Mouse (Mus musculus) lung, postnatal 0 days (tissue): ENCODE data around the gene Calcr. TPM values are rescaled to one million over a fixed set of nuclear protein-coding genes. Genes with fewer than 3 reads are reported as not detected.

Source experiments
- ATAC-seq: fragments of 200-750 bp; cut with Nextera tagmentation; 2 replicates; pipeline ENCODE4 v1.8.0; 2017; ENCODE audit warnings: moderate library complexity
- DNase-seq: peaks from one replicate; pipeline ENCODE4 v3.0.0-alpha.2; 2016; ENCODE audit warnings: low spot score
- H3K27ac ChIP-seq: fragments of 300-500 bp; sonication (generic); 2 replicates; pipeline ENCODE4 v1.5.1; 2014; ENCODE audit warnings: antibody characterized with exemption, mild to moderate bottlenecking, low read length, mixed read lengths
- H3K27me3 ChIP-seq: fragments of 300-500 bp; sonication (generic); replicated peaks from 2 replicates; pipeline ENCODE4 v1.6.1; 2014; ENCODE audit warnings: low read length, mixed read lengths; ENCODE audit not compliant: insufficient read depth
- H3K36me3 ChIP-seq: fragments of 300-500 bp; sonication (generic); 2 replicates; pipeline ENCODE4 v1.6.1; 2014; ENCODE audit warnings: low read length, mixed read lengths; ENCODE audit not compliant: insufficient read depth
- H3K4me1 ChIP-seq: fragments of 300-500 bp; sonication (generic); 2 replicates; pipeline ENCODE4 v1.6.1; 2014; ENCODE audit warnings: antibody characterized with exemption, low read depth, low read length, mixed read lengths; ENCODE audit not compliant: insufficient read depth
- H3K4me2 ChIP-seq: fragments of 300-500 bp; sonication (generic); replicated peaks from 2 replicates; pipeline ENCODE4 v1.6.1; 2014; ENCODE audit warnings: low read depth, mild to moderate bottlenecking, low read length, moderate library complexity, mixed read lengths
- H3K4me3 ChIP-seq: fragments of 300-500 bp; sonication (generic); 2 replicates; pipeline ENCODE4 v1.5.1; 2014; ENCODE audit warnings: low read depth, low read length
- H3K9ac ChIP-seq: fragments of 300-500 bp; sonication (generic); replicated peaks from 2 replicates; pipeline ENCODE4 v1.6.1; 2014; ENCODE audit warnings: low read depth, mild to moderate bottlenecking
- H3K9me3 ChIP-seq: fragments of 300-500 bp; sonication (generic); 2 replicates; pipeline ENCODE4 v1.6.1; 2016; ENCODE audit warnings: low read length, mixed read lengths
- CTCF ChIP-seq: IDR thresholded peaks from 2 replicates; pipeline ENCODE4 v1.5.1; 2016; ENCODE audit warnings: antibody characterized with exemption, mild to moderate bottlenecking
- EP300 ChIP-seq: IDR thresholded peaks from 2 replicates; pipeline ENCODE4 v1.6.1; 2016; ENCODE audit warnings: antibody characterized with exemption, mild to moderate bottlenecking, control low read depth
- WGBS: fragments of 180-500 bp; shearing (Covaris S2); extraction: QIAGEN DNeasy Blood & Tissue Kit; methylation state at CpG from one replicate; pipeline ENCODE4 v1.1.7; 2014; 5-methylcytosine and 5-hydroxymethylcytosine counted together
- microRNA counts: library from miRNA; unstranded; fragments of <30 nt; microRNA quantifications from one replicate; lab custom pipeline; 2015
- microRNA-seq: library from miRNA; unstranded; fragments of <30 nt; microRNA quantifications from one replicate; pipeline ENCODE4, GENCODE M21; 2016
- polyA plus RNA-seq: library from polyadenylated mRNA; unstranded; fragments of >200 nt; fragmentation: Nextera tagmentation; extraction: Ambion mirVana; gene quantifications from 2 replicates; pipeline ENCODE4 v1.2.1, GENCODE M21; 2015

Gene Calcr
- polyA plus RNA-seq, 1 experiment from 2014 or later, result not detected

DNA sequence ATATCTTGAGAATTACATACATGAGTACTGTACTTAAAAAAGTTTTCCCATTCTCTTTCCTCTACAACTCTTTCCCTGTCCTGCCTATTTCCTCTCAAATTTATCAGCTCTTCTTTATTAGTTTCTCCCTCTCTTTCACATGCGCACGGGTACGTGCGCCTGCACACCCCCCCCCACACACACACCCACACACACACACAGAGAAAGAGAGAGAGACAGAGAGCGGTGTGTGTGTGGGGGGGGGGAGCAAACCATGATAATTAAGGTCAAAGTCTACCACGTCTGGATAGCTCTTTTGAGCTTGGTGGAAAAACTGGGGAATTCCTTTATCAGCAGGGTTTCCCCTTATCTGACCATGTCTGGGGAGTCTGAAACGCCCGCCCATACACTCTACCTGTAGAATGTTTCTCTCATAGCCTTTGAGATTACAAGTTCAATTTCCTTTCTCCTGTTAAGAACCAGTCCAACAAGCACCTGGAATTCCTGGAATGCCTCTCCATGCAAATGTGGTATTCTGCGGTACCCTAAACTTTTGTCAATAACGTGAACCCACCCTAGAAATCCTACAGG is 100.3 kb downstream of the Calcr start:
- Histone ChIP-seq H3K27me3 (no peaks in the 10 kb centered on the region), H3K27ac (no peak overlapping the region), H3K9ac (no peak overlapping the region), H3K36me3 (no peaks in the 10 kb centered on the region), H3K4me3 (no peak overlapping the region), H3K4me1 (no peaks in the 10 kb centered on the region), H3K9me3 (no peaks in the 10 kb centered on the region), H3K4me2 (no peak overlapping the region; the same call in 1 of the 2 replicates)
- DNase-seq, result no peak
- 60% methylated on average over 10 of the region's 10 CpGs for WGBS
- no peak for TF ChIP-seq CTCF
- no peak for TF ChIP-seq EP300
- no peak for ATAC-seq

DNA sequence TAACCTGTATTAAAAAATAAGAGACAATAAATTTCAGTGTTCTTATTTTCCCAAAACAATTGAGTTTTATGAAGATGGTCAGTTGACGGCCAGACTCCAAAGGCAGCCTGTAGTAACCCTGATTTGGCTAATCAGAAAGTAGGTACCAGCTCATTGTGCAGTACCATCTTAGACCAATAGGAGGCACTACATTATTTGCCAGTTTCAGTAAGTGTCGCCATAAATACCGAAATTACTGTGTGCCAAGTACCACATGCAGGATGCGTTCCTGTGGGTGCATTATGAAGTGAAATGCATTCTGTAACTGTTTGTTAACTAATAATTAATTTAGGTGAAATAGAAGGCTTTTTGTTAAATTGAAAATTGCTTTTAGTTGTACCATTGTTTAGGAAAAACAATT is 106.1 kb downstream of the Calcr start:
- Histone ChIP-seq H3K27ac (no peak overlapping the region), H3K4me3 (no peak overlapping the region), H3K36me3 (no peaks in the 10 kb centered on the region), H3K27me3 (no peaks in the 10 kb centered on the region), H3K4me2 (no peak overlapping the region), H3K4me1 (no peaks in the 10 kb centered on the region), H3K9ac (no peak overlapping the region), H3K9me3 (no peaks in the 10 kb centered on the region)
- TF ChIP-seq EP300 (no peak), CTCF (no peak)
- ATAC-seq, result no peak
- 93% methylated on average over 4 of the region's 4 CpGs for WGBS
- no peak for DNase-seq

MicroRNAs encoded within 50 kb of the gene (microRNA counts, 519-probe panel; counts per million panel counts)
- microRNA mmu-miR-489 (lab: Ali Mortazavi, UCI) (not detected), microRNA mmu-miR-653 (lab: Ali Mortazavi, UCI) (not detected)

Small RNA genes lying within 50 kb of the gene (microRNA-seq; reads per million reads assigned to microRNA genes)
- gene Mir489 (not detected), gene Mir653 (not detected)

Other genes starting within 250 kb of the Calcr start
- 6.9 and 7.0 TPM in 2 replicates for gene Tfpi2, start 224.2 kb upstream of the Calcr start, polyA plus RNA-seq
- not detected in 2 replicates for gene Gngt1, start 229.1 kb upstream of the Calcr start, polyA plus RNA-seq
- gene Gng11, start 239.2 kb upstream of the Calcr start, polyA plus RNA-seq, result 224 and 242 TPM in 2 replicates